Mouse (Mus musculus): ENCODE results near the gene Rnaseh2b. TPM values are rescaled to one million over a fixed set of nuclear protein-coding genes. Genes with fewer than 3 reads are reported as not detected.

Rnaseh2b gene
- polyA plus RNA-seq, 1 experiment from 2014 or later = 48.9 TPM

DNA sequence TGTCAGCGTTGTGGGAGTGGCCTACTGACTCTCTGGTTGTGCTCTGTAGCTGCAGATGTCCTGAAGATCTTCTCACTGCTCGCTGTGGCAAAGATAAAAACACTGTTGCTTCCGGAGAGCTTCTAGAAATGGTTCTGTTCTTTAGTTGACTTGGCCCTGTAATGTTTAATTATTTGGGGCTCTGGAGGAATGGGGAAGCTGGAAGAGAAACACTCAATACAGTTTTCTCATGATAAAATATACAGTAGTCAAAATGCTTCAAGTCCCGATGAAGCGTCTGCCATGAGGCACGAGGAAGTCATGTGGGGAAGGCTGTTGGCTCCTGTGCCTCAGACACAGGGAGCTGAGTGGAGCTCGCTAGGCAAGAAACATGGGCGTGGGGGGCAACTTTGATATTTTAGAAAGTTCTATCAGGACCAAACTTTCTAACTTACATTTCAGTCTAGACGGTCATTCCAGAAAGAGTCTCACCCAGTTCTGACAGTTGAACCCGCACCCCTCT lies 50.3 kb downstream of the Rnaseh2b start:
- H3K9ac ChIP-seq = no peak overlapping the region
- H3K9me3 ChIP-seq = no peaks in the 10 kb centered on the region
- H3K36me3 ChIP-seq = no peaks in the 10 kb centered on the region
- ATAC-seq (ENCODE audit: insufficient read depth, low FRiP score, low read depth) = no peak
- no peak overlapping the region for H3K4me3 ChIP-seq (replicated peaks)
- H3K27me3 ChIP-seq (replicated peaks) = no peaks in the 10 kb centered on the region
- WGBS = 56% methylated on average over 10 of the region's 10 CpGs
- no peak overlapping the region for H3K4me2 ChIP-seq
- H3K27ac ChIP-seq = no peak overlapping the region
- H3K4me1 ChIP-seq = 0 out of 2 replicates have a peak, but pooled peaks cover 6% of the 10 kb centered on the region

DNA sequence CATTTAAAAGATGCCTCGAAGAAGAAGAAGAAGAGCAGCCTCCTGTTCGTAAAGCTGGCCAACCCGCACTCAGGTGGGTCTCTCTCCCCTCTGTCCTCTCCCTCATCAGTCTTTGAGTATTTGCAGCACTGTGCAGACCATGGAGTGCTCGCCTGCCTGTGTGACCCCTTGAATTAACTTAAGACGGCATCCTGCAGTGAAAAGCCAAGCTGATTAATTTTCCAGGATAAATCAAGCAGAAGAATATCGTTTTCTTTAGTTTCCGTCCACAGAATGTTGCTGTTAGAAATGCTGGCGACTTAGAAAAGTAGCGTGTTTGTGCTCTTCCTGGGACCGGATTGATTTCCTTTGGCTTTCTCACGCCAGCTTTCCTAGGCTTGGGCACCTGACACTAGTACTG lies 54.2 kb downstream of the Rnaseh2b start:
- 77% methylated on average over 11 of the region's 11 CpGs for WGBS
- no peak for ATAC-seq (ENCODE audit: insufficient read depth, low FRiP score, low read depth)
- H3K4me2 ChIP-seq = no peak overlapping the region
- no peaks in the 10 kb centered on the region for H3K9me3 ChIP-seq
- H3K4me1 ChIP-seq = 0 out of 2 replicates have a peak, but pooled peaks cover 6% of the 10 kb centered on the region
- H3K4me3 ChIP-seq (replicated peaks) = no peak overlapping the region
- H3K9ac ChIP-seq = no peak overlapping the region
- peaks cover 5% of the 10 kb centered on the region; the same call in 1 of the 2 replicates for H3K36me3 ChIP-seq
- no peaks in the 10 kb centered on the region for H3K27me3 ChIP-seq (replicated peaks)
- no peak overlapping the region for H3K27ac ChIP-seq

DNA sequence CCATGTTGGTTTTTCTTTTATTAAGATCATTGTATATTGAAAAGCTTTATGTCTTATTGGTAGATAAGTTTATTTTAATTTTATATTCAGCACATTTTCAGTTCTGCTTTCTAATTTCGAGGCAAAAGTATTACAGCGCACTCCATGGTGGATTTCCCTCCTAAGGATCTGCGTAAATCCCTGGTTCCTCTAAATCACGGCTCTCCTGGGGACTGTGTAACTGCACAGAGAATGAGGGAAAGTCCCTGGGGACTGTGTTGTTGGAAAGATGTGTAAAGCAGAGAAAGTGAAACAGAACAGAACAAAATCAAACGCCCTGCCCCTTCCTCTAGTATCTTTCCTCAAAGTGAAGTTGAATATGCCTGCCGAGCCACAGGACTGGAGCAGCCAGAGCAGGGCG lies 54.7 kb downstream of the Rnaseh2b start:
- no peak overlapping the region for H3K4me2 ChIP-seq
- no peak overlapping the region for H3K9ac ChIP-seq
- WGBS = 85% methylated on average over 7 of the region's 7 CpGs
- H3K36me3 ChIP-seq = peaks cover 5% of the 10 kb centered on the region; the same call in 1 of the 2 replicates
- H3K27ac ChIP-seq = no peak overlapping the region
- ATAC-seq (ENCODE audit: insufficient read depth, low FRiP score, low read depth) = no peak
- H3K9me3 ChIP-seq = no peaks in the 10 kb centered on the region
- H3K27me3 ChIP-seq (replicated peaks) = no peaks in the 10 kb centered on the region
- 0 out of 2 replicates have a peak, but pooled peaks cover 3% of the 10 kb centered on the region for H3K4me1 ChIP-seq
- no peak overlapping the region for H3K4me3 ChIP-seq (replicated peaks)

DNA sequence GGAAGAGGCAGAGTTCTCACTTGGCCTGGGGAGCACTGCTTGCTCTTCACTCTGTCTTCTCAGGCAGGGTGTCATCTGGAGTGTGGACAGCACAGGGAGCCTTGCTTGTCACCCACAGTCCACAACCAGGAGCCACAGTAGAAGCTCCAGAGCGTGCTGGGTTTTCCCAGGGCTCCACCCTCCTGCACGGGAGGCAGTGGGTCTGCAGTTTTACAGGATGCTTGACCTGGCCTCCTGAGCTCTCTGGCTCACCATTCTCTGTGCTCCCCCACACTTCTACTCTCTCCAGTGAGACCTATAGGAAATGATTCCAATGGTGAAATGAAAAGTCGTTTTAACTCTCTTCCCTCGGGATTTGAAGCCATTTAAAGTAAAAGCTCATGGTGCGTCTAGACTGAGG lies 57.4 kb downstream of the Rnaseh2b start:
- no peak overlapping the region for H3K4me2 ChIP-seq
- H3K27ac ChIP-seq = no peak overlapping the region
- H3K4me3 ChIP-seq (replicated peaks) = no peak overlapping the region
- H3K36me3 ChIP-seq = peaks cover 5% of the 10 kb centered on the region; the same call in 1 of the 2 replicates
- H3K9ac ChIP-seq = no peak overlapping the region
- H3K27me3 ChIP-seq (replicated peaks) = no peaks in the 10 kb centered on the region
- no peak for ATAC-seq (ENCODE audit: insufficient read depth, low FRiP score, low read depth)
- H3K9me3 ChIP-seq = no peaks in the 10 kb centered on the region
- H3K4me1 ChIP-seq = no peaks in the 10 kb centered on the region
- WGBS = 72% methylated on average over 5 of the region's 5 CpGs

DNA sequence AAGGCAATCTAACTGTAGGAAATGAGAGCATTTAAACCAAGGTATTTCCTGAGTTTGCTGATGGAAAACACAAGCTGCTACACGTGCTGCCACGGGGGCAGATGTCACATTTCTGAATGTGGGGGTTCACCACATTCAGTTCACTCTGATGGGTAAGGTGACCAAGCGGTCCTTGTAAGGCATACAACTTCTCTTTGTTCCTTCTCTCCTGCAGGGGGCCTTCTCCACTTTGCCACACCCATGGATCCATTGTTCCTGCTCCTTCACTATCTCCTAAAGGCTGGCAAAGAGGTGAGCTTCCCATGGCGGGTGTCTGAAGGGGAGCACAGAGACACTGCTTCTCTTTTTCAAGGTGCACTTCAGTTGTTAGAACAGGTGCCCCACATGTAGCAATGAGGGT lies 57.8 kb downstream of the Rnaseh2b start:
- ATAC-seq (ENCODE audit: insufficient read depth, low FRiP score, low read depth) = no peak
- WGBS = 74% methylated on average over 4 of the region's 4 CpGs

DNA sequence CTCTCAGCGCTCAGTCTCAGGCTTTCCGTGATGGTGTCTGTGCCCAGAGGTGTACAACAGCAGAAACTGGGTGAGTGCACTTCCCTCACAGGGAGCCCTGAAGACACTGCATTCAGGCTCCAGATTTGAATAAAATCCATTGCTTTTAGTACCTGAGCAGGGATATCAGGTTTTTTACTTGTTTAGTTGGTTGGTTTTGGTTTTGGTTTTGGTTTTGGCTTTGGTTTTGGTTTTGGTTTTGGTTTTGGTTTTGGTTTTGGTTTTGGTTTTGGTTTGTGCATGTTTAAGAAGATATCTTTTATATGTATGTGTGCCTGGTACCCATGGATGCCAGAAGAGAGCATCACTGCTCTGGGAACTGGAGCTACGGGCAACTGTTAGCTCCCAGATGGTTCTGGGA lies 58.5 kb downstream of the Rnaseh2b start:
- Histone ChIP-seq H3K9me3 (no peaks in the 10 kb centered on the region), H3K27me3 (replicated peaks) (no peaks in the 10 kb centered on the region), H3K27ac (no peak overlapping the region), H3K9ac (no peak overlapping the region), H3K4me3 (replicated peaks) (no peak overlapping the region), H3K36me3 (peaks cover 5% of the 10 kb centered on the region; the same call in 1 of the 2 replicates), H3K4me1 (no peaks in the 10 kb centered on the region), H3K4me2 (no peak overlapping the region)
- 95% methylated on average over 3 of the region's 3 CpGs for WGBS
- ATAC-seq (ENCODE audit: insufficient read depth, low FRiP score, low read depth) = no peak

More for the DNA sequence above, 57.8 kb downstream of the Rnaseh2b start:
- no peak overlapping the region for H3K4me3 ChIP-seq (replicated peaks)
- peaks cover 5% of the 10 kb centered on the region; the same call in 1 of the 2 replicates for H3K36me3 ChIP-seq
- H3K9ac ChIP-seq = no peak overlapping the region
- H3K4me1 ChIP-seq = no peaks in the 10 kb centered on the region
- no peaks in the 10 kb centered on the region for H3K9me3 ChIP-seq
- no peaks in the 10 kb centered on the region for H3K27me3 ChIP-seq (replicated peaks)
- no peak overlapping the region for H3K27ac ChIP-seq
- H3K4me2 ChIP-seq = no peak overlapping the region

DNA sequence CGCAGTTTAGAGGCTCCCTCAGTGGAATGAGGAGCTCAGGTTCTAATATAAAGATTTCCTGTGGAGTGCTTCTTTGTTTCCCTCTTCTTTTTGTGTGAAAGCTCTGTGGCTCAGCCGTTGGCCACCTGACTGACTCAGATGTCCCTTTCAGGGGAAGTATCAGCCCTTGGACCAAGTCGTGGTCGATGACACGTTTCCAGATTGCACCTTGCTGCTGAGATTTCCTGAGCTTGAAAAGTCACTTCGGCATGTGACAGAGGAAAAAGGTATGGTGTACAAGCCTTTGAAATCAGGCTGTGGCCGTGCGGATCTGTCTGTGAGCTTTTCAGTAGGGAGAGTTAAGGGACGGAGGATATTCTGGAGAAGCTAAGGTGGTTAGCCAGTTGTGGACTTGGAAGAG lies 61.0 kb downstream of the Rnaseh2b start:
- Histone ChIP-seq H3K9ac (no peak overlapping the region), H3K4me1 (no peaks in the 10 kb centered on the region), H3K4me2 (no peak overlapping the region), H3K9me3 (no peaks in the 10 kb centered on the region), H3K27me3 (replicated peaks) (no peaks in the 10 kb centered on the region), H3K4me3 (replicated peaks) (no peak overlapping the region), H3K36me3 (peaks cover 5% of the 10 kb centered on the region; the same call in 1 of the 2 replicates), H3K27ac (no peak overlapping the region)
- no peak for ATAC-seq (ENCODE audit: insufficient read depth, low FRiP score, low read depth)
- 85% methylated on average over 9 of the region's 9 CpGs for WGBS

DNA sequence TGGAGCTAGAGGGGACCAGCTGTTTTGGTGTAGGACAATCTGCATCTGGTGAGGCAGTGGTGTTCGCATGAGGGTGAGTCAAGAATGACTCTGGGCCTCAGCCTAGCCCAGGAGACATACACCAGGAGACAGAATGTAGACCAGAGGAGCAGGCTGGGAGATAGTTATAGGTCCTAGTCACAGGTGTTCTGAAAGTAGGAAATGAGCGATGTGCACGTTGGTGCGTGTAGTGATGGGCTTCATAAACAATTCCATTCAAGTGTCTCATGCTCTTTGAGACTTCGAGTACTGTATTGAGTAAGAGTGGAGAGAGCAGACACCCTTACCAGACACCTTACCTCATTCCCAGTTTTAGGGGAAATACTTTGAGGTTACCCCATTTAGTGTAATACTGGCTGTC lies 61.4 kb downstream of the Rnaseh2b start:
- no peak for ATAC-seq (ENCODE audit: insufficient read depth, low FRiP score, low read depth)
- no peaks in the 10 kb centered on the region for H3K4me1 ChIP-seq
- no peak overlapping the region for H3K4me3 ChIP-seq (replicated peaks)
- H3K4me2 ChIP-seq = no peak overlapping the region
- H3K36me3 ChIP-seq = peaks cover 5% of the 10 kb centered on the region; the same call in 1 of the 2 replicates
- H3K9me3 ChIP-seq = no peaks in the 10 kb centered on the region
- no peaks in the 10 kb centered on the region for H3K27me3 ChIP-seq (replicated peaks)
- H3K27ac ChIP-seq = no peak overlapping the region
- no peak overlapping the region for H3K9ac ChIP-seq
- 85% methylated on average over 5 of the region's 5 CpGs for WGBS

DNA sequence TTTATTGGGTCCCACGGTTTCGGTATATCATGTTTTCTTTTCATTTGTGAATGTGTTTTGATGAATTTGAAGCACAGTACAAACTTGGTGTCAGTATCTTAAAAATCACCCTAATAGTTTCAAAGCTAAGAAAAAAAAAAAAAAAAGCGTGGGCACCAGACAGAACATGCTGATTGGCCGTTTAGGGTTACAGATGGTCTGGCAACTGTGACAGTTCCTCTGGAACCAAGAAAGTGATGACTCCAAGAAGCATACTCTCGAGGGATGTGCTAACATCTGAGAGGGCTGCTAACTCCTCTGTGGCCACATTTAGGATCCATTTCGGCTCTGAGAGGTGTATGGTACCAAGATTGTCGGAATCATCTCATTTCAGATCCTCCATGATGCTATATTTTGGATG lies 62.8 kb downstream of the Rnaseh2b start:
- Histone ChIP-seq H3K27me3 (replicated peaks) (no peaks in the 10 kb centered on the region), H3K27ac (no peak overlapping the region), H3K36me3 (no peaks in the 10 kb centered on the region), H3K4me1 (no peaks in the 10 kb centered on the region), H3K4me2 (no peak overlapping the region), H3K9ac (no peak overlapping the region), H3K4me3 (replicated peaks) (no peak overlapping the region), H3K9me3 (no peaks in the 10 kb centered on the region)
- ATAC-seq (ENCODE audit: insufficient read depth, low FRiP score, low read depth) = no peak
- 86% methylated on average over 7 of the region's 7 CpGs for WGBS

DNA sequence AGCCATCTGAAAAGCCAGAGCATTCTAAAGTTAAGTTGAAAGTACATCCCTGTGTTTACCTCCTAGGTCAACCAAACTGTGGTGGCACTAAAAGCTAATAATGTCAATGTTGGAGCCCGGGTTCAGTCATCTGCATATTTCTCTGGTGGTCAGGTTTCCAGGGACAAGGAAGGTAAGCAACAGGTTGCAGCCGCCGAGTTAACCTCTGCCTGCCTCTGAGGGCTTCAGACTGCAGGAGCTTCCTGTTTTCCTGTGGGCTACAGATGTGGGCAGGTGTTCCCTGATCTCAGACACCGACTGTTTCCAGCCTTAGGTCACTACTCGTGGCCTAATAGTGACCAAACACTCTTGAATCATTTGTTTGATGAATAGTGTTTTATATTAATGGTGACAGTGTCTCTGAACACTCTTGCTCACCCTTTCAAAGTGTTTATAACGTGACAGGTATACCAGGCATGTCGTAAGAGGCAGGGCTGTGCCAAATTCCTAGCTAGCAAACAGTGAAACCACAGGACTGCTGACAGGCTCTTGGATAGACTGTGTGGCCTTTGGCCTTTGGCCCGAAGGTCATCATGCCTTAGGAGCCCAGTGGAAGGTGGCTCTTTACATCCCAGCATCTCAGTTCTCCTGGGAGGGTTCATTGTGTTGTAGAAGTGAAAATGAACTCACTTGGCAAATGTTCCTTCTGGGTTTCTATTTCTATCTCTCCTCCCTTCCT lies 69.0 kb downstream of the Rnaseh2b start:
- no peaks in the 10 kb centered on the region for H3K27me3 ChIP-seq (replicated peaks)
- H3K9me3 ChIP-seq = no peaks in the 10 kb centered on the region
- H3K4me3 ChIP-seq (replicated peaks) = no peak overlapping the region
- ATAC-seq (ENCODE audit: insufficient read depth, low FRiP score, low read depth) = no peak; the same call in 1 of the 2 replicates
- peaks cover 12% of the 10 kb centered on the region; the same call in 1 of the 2 replicates for H3K36me3 ChIP-seq
- no peak overlapping the region for H3K27ac ChIP-seq
- no peaks in the 10 kb centered on the region for H3K4me1 ChIP-seq
- H3K4me2 ChIP-seq = no peak overlapping the region
- no peak overlapping the region for H3K9ac ChIP-seq
- WGBS = 49% methylated on average over 8 of the region's 8 CpGs

DNA sequence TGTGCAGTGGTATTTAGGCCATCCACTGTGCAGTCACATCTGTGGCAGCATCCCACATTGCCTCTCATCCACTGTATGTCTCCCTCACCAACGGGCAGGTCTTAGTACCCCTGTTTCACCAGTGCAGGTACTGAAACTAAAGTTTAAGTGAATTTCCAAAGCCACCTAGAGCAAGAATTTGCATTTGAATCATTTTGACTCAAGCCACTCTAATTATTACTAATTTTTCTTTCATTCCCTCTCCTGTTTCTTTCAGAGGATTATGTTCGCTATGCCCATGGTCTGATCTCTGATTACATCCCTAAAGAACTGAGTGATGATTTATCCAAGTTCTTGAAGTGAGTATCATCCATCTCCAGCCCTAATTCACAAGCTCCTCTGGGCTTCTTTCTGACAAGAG lies 71.4 kb downstream of the Rnaseh2b start:
- Histone ChIP-seq H3K9me3 (no peaks in the 10 kb centered on the region), H3K4me2 (no peak overlapping the region), H3K27me3 (replicated peaks) (no peaks in the 10 kb centered on the region), H3K4me3 (replicated peaks) (no peak overlapping the region), H3K27ac (no peak overlapping the region), H3K36me3 (peaks cover 18% of the 10 kb centered on the region; the same call in 1 of the 2 replicates), H3K9ac (no peak overlapping the region), H3K4me1 (no peaks in the 10 kb centered on the region)
- WGBS = 94% methylated on average over 2 of the region's 2 CpGs
- ATAC-seq (ENCODE audit: insufficient read depth, low FRiP score, low read depth) = no peak

DNA sequence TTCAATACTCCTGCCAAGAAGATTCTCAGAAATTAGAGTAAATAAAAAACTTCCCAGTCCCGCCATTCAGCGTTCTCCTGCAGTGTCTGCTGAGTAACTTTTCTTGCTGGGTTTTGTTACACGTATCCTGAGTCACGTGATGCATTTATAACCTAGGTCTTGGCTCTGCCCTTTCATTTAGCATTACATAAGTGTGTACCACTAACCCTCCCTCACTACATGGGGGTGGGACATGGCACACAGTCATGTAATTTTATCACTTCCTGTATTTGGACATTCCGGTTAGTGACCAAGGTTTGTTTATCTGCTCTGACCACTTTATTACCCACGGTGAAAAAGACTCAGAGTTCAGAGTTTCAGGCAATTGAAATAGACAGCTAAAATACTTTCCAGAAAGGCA lies 78.4 kb downstream of the Rnaseh2b start:
- peaks cover 4% of the 10 kb centered on the region; the same call in 1 of the 2 replicates for H3K4me1 ChIP-seq
- H3K4me3 ChIP-seq (replicated peaks) = no peak overlapping the region
- H3K36me3 ChIP-seq = 0 out of 2 replicates have a peak, but pooled peaks cover 11% of the 10 kb centered on the region
- no peak for ATAC-seq (ENCODE audit: insufficient read depth, low FRiP score, low read depth)
- no peak overlapping the region for H3K4me2 ChIP-seq
- WGBS = 39% methylated on average over 6 of the region's 6 CpGs
- no peaks in the 10 kb centered on the region for H3K27me3 ChIP-seq (replicated peaks)
- H3K27ac ChIP-seq = no peak overlapping the region
- no peak overlapping the region for H3K9ac ChIP-seq
- no peaks in the 10 kb centered on the region for H3K9me3 ChIP-seq

Measured in stomach, embryonic 15.5 days (tissue).